Mouse (Mus musculus) cerebellum, adult 8-10 months (tissue): ENCODE measurements around the gene Cfdp1.

Experiments used
- DNase-seq: peaks from one replicate; pipeline ENCODE4 v3.0.0; 2022

Gene Cfdp1

GRCm38 (mm10) chr8:111789639-111790038 lies 64.5 kb downstream of the Cfdp1 start:
- DNase-seq, result no peak

GRCm38 (mm10) chr8:111789200-111789599 lies 64.9 kb downstream of the Cfdp1 start:
- DNase-seq, result no peak

- DNase-seq, result no peak
Measured at GRCm38 (mm10) chr8:111788497-111788896, 65.6 kb downstream of the Cfdp1 start.

GRCm38 (mm10) chr8:111788085-111788484 lies 66.0 kb downstream of the Cfdp1 start:
- DNase-seq, result no peak

- DNase-seq, result peak; percentile 21
Measured at GRCm38 (mm10) chr8:111787683-111788082, 66.4 kb downstream of the Cfdp1 start.

GRCm38 (mm10) chr8:111786701-111787588 lies 67.1 kb downstream of the Cfdp1 start:
- no peak for DNase-seq

- DNase-seq, result no peak
Measured at GRCm38 (mm10) chr8:111786116-111786515, 68.0 kb downstream of the Cfdp1 start.

- no peak for DNase-seq
Measured at GRCm38 (mm10) chr8:111782671-111783394, 71.3 kb downstream of the Cfdp1 start.

- no peak for DNase-seq
Measured at GRCm38 (mm10) chr8:111782161-111782560, 71.9 kb downstream of the Cfdp1 start.

GRCm38 (mm10) chr8:111780697-111781424 lies 73.2 kb downstream of the Cfdp1 start:
- no peak for DNase-seq

GRCm38 (mm10) chr8:111779690-111780089 lies 74.4 kb downstream of the Cfdp1 start:
- DNase-seq, result no peak

- no peak for DNase-seq
Measured at GRCm38 (mm10) chr8:111778801-111779200, 75.3 kb downstream of the Cfdp1 start.

GRCm38 (mm10) chr8:111776492-111776891 lies 77.6 kb downstream of the Cfdp1 start:
- no peak for DNase-seq

GRCm38 (mm10) chr8:111775766-111776165 lies 78.3 kb downstream of the Cfdp1 start:
- DNase-seq, result no peak

GRCm38 (mm10) chr8:111773476-111773875 lies 80.6 kb downstream of the Cfdp1 start:
- DNase-seq, result no peak

- DNase-seq, result no peak
Measured at GRCm38 (mm10) chr8:111773057-111773456, 81.0 kb downstream of the Cfdp1 start.

- no peak for DNase-seq
Measured at GRCm38 (mm10) chr8:111772083-111772482, 82.0 kb downstream of the Cfdp1 start.

GRCm38 (mm10) chr8:111771625-111772020 lies 82.5 kb downstream of the Cfdp1 start:
- no peak for DNase-seq

- no peak for DNase-seq
Measured at GRCm38 (mm10) chr8:111770958-111771624, 83.0 kb downstream of the Cfdp1 start.

GRCm38 (mm10) chr8:111769764-111770428 lies 84.2 kb downstream of the Cfdp1 start:
- DNase-seq, result no peak

GRCm38 (mm10) chr8:111769296-111769695 lies 84.8 kb downstream of the Cfdp1 start:
- DNase-seq, result no peak

- DNase-seq, result no peak
Measured at GRCm38 (mm10) chr8:111768651-111769050, 85.4 kb downstream of the Cfdp1 start.
